In genomic region chr7:122512430-122512966, GRCm38 (mm10) we compare ENCODE assay signal across 14 mouse cellular contexts.
DNase-seq lines count a peak whose midpoint lies in the region; ATAC-seq and TF ChIP-seq lines count a peak whose summit lies in the region.
"Had no signal": no experiment of that assay in that cellular context is flagged by ENCODE, and none has a peak within 500 bp of the region (broad histone marks: within the 10 kb centered on the region; RNA-seq: fewer than 3 reads in every experiment).

No protein-coding gene starts in this region.

- no peaks in the 10 kb centered on the region for H3K4me1 ChIP-seq in embryonic facial prominence, embryonic 14.5 days (ENCODE audit: control insufficient read depth, insufficient read depth, low read length)
- 0 out of 2 replicates have a peak, but pooled peaks cover 3% of the 10 kb centered on the region for H3K4me1 ChIP-seq in embryonic facial prominence, embryonic 10.5 days
- H3K4me1 ChIP-seq: forebrain, embryonic 13.5 days; hindbrain, embryonic 12.5 days; neural tube, embryonic 13.5 days had no signal

- no peak overlapping the region for H3K4me3 ChIP-seq in embryonic facial prominence, embryonic 14.5 days (ENCODE audit: low read depth, low read length)
- H3K4me3 ChIP-seq in embryonic facial prominence, embryonic 10.5 days: no peak overlapping the region
- H3K4me3 ChIP-seq in layer of hippocampus, adult 2 months: no peak overlapping the region
- H3K4me3 ChIP-seq: forebrain, embryonic 13.5 days; hindbrain, embryonic 12.5 days; neural tube, embryonic 13.5 days had no signal

- DNase-seq in embryonic facial prominence, embryonic 14.5 days (ENCODE audit: low spot score): peak; percentile 77
- DNase-seq in embryonic facial prominence, embryonic 10.5 days (ENCODE audit: low spot score): no peak
- DNase-seq in layer of hippocampus, adult 2 months (ENCODE audit: low spot score in 2 of 2): peak in 1 of 2 experiments; percentile 25
- DNase-seq in layer of hippocampus, postnatal 25 days (ENCODE audit: extremely low spot score in 1 of 2, low spot score in 1 of 2): no peak
- DNase-seq in urinary bladder, postnatal 14 days (ENCODE audit: low spot score): peak; percentile 8
- no peak for DNase-seq in urinary bladder, postnatal 10 days (ENCODE audit: low spot score)
- DNase-seq in thymus, postnatal 10 days (ENCODE audit: low spot score in 2 of 2): no peak
- DNase-seq: embryo, embryonic 11 days; kidney, postnatal 25 days; liver had no signal

- 66% methylated on average over 13 of the region's 13 CpGs for WGBS in embryonic facial prominence, embryonic 14.5 days
- 92% methylated on average over 13 of the region's 13 CpGs for WGBS in embryonic facial prominence, embryonic 10.5 days

- no peak overlapping the region for H3K9ac ChIP-seq in embryonic facial prominence, embryonic 14.5 days (ENCODE audit: low read depth, low read length)
- H3K9ac ChIP-seq: forebrain, embryonic 13.5 days; hindbrain, embryonic 12.5 days; neural tube, embryonic 13.5 days had no signal

- peak; percentile 45 for TF ChIP-seq CTCF in layer of hippocampus, adult 2 months (conservative IDR thresholded peaks at IDR 0.05)

- no peaks in the 10 kb centered on the region for H3K27me3 ChIP-seq in embryonic facial prominence, embryonic 14.5 days (replicated peaks; ENCODE audit: control insufficient read depth, insufficient read depth, low read length)
- no peaks in the 10 kb centered on the region for H3K27me3 ChIP-seq in embryonic facial prominence, embryonic 10.5 days (replicated peaks; ENCODE audit: low read depth, poor library complexity, severe bottlenecking)
- H3K27me3 ChIP-seq: forebrain, embryonic 13.5 days; hindbrain, embryonic 12.5 days; neural tube, embryonic 13.5 days had no signal

- ATAC-seq in embryonic facial prominence, embryonic 14.5 days (ENCODE audit: low read depth): 0 out of 2 replicates have a peak, but pooled peaks have one; percentile 26
- no peak for ATAC-seq in erythroid progenitor cell, adult 5-6 weeks (replicated peaks; ENCODE audit: low FRiP score, poor library complexity, severe bottlenecking)
- ATAC-seq: forebrain, embryonic 13.5 days had no signal

- no peaks in the 10 kb centered on the region for H3K36me3 ChIP-seq in embryonic facial prominence, embryonic 14.5 days (ENCODE audit: control insufficient read depth, insufficient read depth, low read length)
- H3K36me3 ChIP-seq in embryonic facial prominence, embryonic 10.5 days (replicated peaks): no peaks in the 10 kb centered on the region
- H3K36me3 ChIP-seq: hindbrain, embryonic 12.5 days; neural tube, embryonic 13.5 days had no signal

- H3K9me3 ChIP-seq in embryonic facial prominence, embryonic 14.5 days (ENCODE audit: control insufficient read depth, low read length): no peaks in the 10 kb centered on the region
- no peaks in the 10 kb centered on the region for H3K9me3 ChIP-seq in embryonic facial prominence, embryonic 10.5 days
- H3K9me3 ChIP-seq: forebrain, embryonic 13.5 days; hindbrain, embryonic 12.5 days; neural tube, embryonic 13.5 days had no signal

- no peak overlapping the region for H3K27ac ChIP-seq in embryonic facial prominence, embryonic 14.5 days (replicated peaks; ENCODE audit: low read depth, low read length)
- H3K27ac ChIP-seq in embryonic facial prominence, embryonic 10.5 days (replicated peaks): no peak overlapping the region
- 0 out of 2 replicates have a peak overlapping the region, but pooled peaks have one; percentile 12 for H3K27ac ChIP-seq in layer of hippocampus, adult 2 months
- H3K27ac ChIP-seq: forebrain, embryonic 13.5 days; hindbrain, embryonic 12.5 days; neural tube, embryonic 13.5 days had no signal

- no peak overlapping the region for H3K4me2 ChIP-seq in embryonic facial prominence, embryonic 14.5 days (ENCODE audit: low read depth, low read length)
- H3K4me2 ChIP-seq: forebrain, embryonic 13.5 days; hindbrain, embryonic 12.5 days; neural tube, embryonic 13.5 days had no signal

Comparison
In these comparisons a context has a peak if more than half of its experiments do, and no peak if none do; other contexts are left out.
1. DNase-seq: peak in embryonic facial prominence, embryonic 14.5 days (single experiment) and urinary bladder, postnatal 14 days (single experiment); none in embryonic facial prominence, embryonic 10.5 days (single experiment), layer of hippocampus, postnatal 25 days (0 of 2), urinary bladder, postnatal 10 days (single experiment) and thymus, postnatal 10 days (0 of 2).